Mouse (Mus musculus) kidney, postnatal 0 days (tissue): ENCODE measurements at regions not wholly inside any gene's neighbourhood (a gene's known extent, or its start where the extent isn't known, plus 50 kb on each side); places are given as distances from the start of the nearest gene placed in this dataset.

Experiments used
- ATAC-seq: fragments of 200-750 bp; cut with Nextera tagmentation; replicated peaks from 2 replicates; pipeline ENCODE4 v1.8.0; 2017; ENCODE audit warnings: low read depth, moderate number of reproducible peaks, moderate TSS enrichment, moderate library complexity; ENCODE audit not compliant: low FRiP score
- DNase-seq: peaks from one replicate; pipeline ENCODE4 v3.0.0-alpha.2; 2016; ENCODE audit warnings: low spot score
- H3K27ac ChIP-seq: fragments of 300-500 bp; sonication (generic); 2 replicates; pipeline ENCODE4 v1.5.1; 2014; ENCODE audit warnings: mild to moderate bottlenecking
- H3K27me3 ChIP-seq: fragments of 300-500 bp; sonication (generic); 2 replicates; pipeline ENCODE4 v1.6.1; 2014; ENCODE audit warnings: low read length, mixed read lengths; ENCODE audit not compliant: insufficient read depth
- H3K36me3 ChIP-seq: fragments of 300-500 bp; sonication (generic); 2 replicates; pipeline ENCODE4 v1.6.1; 2014; ENCODE audit warnings: low read length, mixed read lengths; ENCODE audit not compliant: insufficient read depth
- H3K4me1 ChIP-seq: fragments of 300-500 bp; sonication (generic); replicated peaks from 2 replicates; pipeline ENCODE4 v1.6.1; 2014; ENCODE audit warnings: antibody characterized with exemption, low read length, mixed read lengths; ENCODE audit not compliant: insufficient read depth
- H3K4me2 ChIP-seq: fragments of 300-500 bp; sonication (generic); 2 replicates; pipeline ENCODE4 v1.6.1; 2014; ENCODE audit warnings: mild to moderate bottlenecking, low read length, moderate library complexity, mixed read lengths
- H3K4me3 ChIP-seq: fragments of 300-500 bp; sonication (generic); replicated peaks from 2 replicates; pipeline ENCODE4 v1.5.1; 2014; ENCODE audit warnings: low read depth, low read length
- H3K9ac ChIP-seq: fragments of 300-500 bp; sonication (generic); 2 replicates; pipeline ENCODE4 v1.6.1; 2014; ENCODE audit warnings: low read depth, low read length
- H3K9me3 ChIP-seq: fragments of 300-500 bp; sonication (generic); replicated peaks from 2 replicates; pipeline ENCODE4 v1.6.1; 2016; ENCODE audit warnings: low read length, inconsistent platforms, mixed read lengths
- CTCF ChIP-seq: IDR thresholded peaks from 2 replicates; pipeline ENCODE4 v1.5.1; 2016; ENCODE audit warnings: antibody characterized with exemption, low read depth, mild to moderate bottlenecking, moderate library complexity
- WGBS: fragments of 180-500 bp; shearing (Covaris S2); extraction: QIAGEN DNeasy Blood & Tissue Kit; methylation state at CpG from one replicate; pipeline ENCODE4 v1.1.7; 2014; 5-methylcytosine and 5-hydroxymethylcytosine counted together

GRCm38 (mm10) chr11:57958233-57958632 lies 50.6 kb upstream of the Larp1 start:
- 70% methylated on average over 7 of the region's 7 CpGs for WGBS
- H3K4me1 ChIP-seq, result no peaks in the 10 kb centered on the region
- H3K27me3 ChIP-seq, result no peaks in the 10 kb centered on the region
- H3K9ac ChIP-seq, result no peak overlapping the region
- no peaks in the 10 kb centered on the region for H3K9me3 ChIP-seq
- H3K4me2 ChIP-seq, result no peak overlapping the region
- ATAC-seq (no peak), DNase-seq (no peak)
- no peaks in the 10 kb centered on the region for H3K36me3 ChIP-seq
- H3K27ac ChIP-seq, result no peak overlapping the region
- no peak for TF ChIP-seq CTCF
- no peak overlapping the region for H3K4me3 ChIP-seq

- ATAC-seq (no peak), DNase-seq (no peak)
- H3K27me3 ChIP-seq, result no peaks in the 10 kb centered on the region
- WGBS, result 91% methylated on average over 9 of the region's 9 CpGs
- H3K36me3 ChIP-seq, result no peaks in the 10 kb centered on the region
- H3K4me3 ChIP-seq, result no peak overlapping the region
- H3K9ac ChIP-seq, result no peak overlapping the region
- TF ChIP-seq CTCF, result no peak
- H3K4me2 ChIP-seq, result no peak overlapping the region
- H3K4me1 ChIP-seq, result no peaks in the 10 kb centered on the region
- H3K9me3 ChIP-seq, result no peaks in the 10 kb centered on the region
- H3K27ac ChIP-seq, result no peak overlapping the region
These were observed 52.0 kb upstream of the Larp1 start for GRCm38 (mm10) chr11:57956909-57957308.

- Histone ChIP-seq H3K9me3 (no peaks in the 10 kb centered on the region), H3K4me2 (no peak overlapping the region), H3K9ac (no peak overlapping the region), H3K4me3 (no peak overlapping the region), H3K4me1 (no peaks in the 10 kb centered on the region), H3K36me3 (no peaks in the 10 kb centered on the region), H3K27ac (no peak overlapping the region), H3K27me3 (no peaks in the 10 kb centered on the region)
- 70% methylated on average over 2 of the region's 2 CpGs for WGBS
- no peak for TF ChIP-seq CTCF
- ATAC-seq (no peak), DNase-seq (no peak)
These were observed 52.8 kb upstream of the Larp1 start for GRCm38 (mm10) chr11:57956076-57956475.

GRCm38 (mm10) chr11:57955476-57955875 lies 53.4 kb upstream of the Larp1 start:
- Histone ChIP-seq H3K27ac (no peak overlapping the region), H3K4me1 (no peaks in the 10 kb centered on the region), H3K9me3 (no peaks in the 10 kb centered on the region), H3K27me3 (no peaks in the 10 kb centered on the region), H3K36me3 (no peaks in the 10 kb centered on the region), H3K4me3 (no peak overlapping the region), H3K9ac (no peak overlapping the region), H3K4me2 (no peak overlapping the region)
- TF ChIP-seq CTCF, result no peak
- ATAC-seq, result no peak
- DNase-seq, result no peak
- WGBS, result 88% methylated on average over 7 of the region's 7 CpGs

GRCm38 (mm10) chr11:57954510-57955184 lies 54.2 kb upstream of the Larp1 start:
- no peaks in the 10 kb centered on the region for H3K9me3 ChIP-seq
- DNase-seq (no peak), ATAC-seq (no peak)
- WGBS, result 62% methylated on average over 10 of the region's 10 CpGs
- H3K27ac ChIP-seq, result no peak overlapping the region
- no peak overlapping the region for H3K4me2 ChIP-seq
- H3K36me3 ChIP-seq, result no peaks in the 10 kb centered on the region
- H3K4me3 ChIP-seq, result no peak overlapping the region
- H3K27me3 ChIP-seq, result no peaks in the 10 kb centered on the region
- no peak for TF ChIP-seq CTCF
- H3K4me1 ChIP-seq, result no peaks in the 10 kb centered on the region
- no peak overlapping the region for H3K9ac ChIP-seq

- Histone ChIP-seq H3K36me3 (no peaks in the 10 kb centered on the region), H3K4me2 (no peak overlapping the region), H3K4me3 (no peak overlapping the region), H3K27me3 (no peaks in the 10 kb centered on the region), H3K9ac (no peak overlapping the region), H3K9me3 (no peaks in the 10 kb centered on the region), H3K4me1 (no peaks in the 10 kb centered on the region), H3K27ac (no peak overlapping the region)
- WGBS, result 33% methylated on average over 7 of the region's 7 CpGs
- ATAC-seq, result no peak
- DNase-seq, result no peak
- TF ChIP-seq CTCF, result no peak
These were observed 55.2 kb upstream of the Larp1 start for GRCm38 (mm10) chr11:57953694-57954093.

GRCm38 (mm10) chr11:57952619-57953018 lies 56.2 kb upstream of the Larp1 start:
- H3K27me3 ChIP-seq, result no peaks in the 10 kb centered on the region
- no peak for TF ChIP-seq CTCF
- ATAC-seq (no peak), DNase-seq (no peak)
- H3K9ac ChIP-seq, result no peak overlapping the region
- 67% methylated on average over 3 of the region's 3 CpGs for WGBS
- H3K4me1 ChIP-seq, result no peaks in the 10 kb centered on the region
- H3K36me3 ChIP-seq, result no peaks in the 10 kb centered on the region
- no peak overlapping the region for H3K4me3 ChIP-seq
- no peak overlapping the region for H3K27ac ChIP-seq
- no peak overlapping the region for H3K4me2 ChIP-seq
- H3K9me3 ChIP-seq, result no peaks in the 10 kb centered on the region
